Mouse (Mus musculus): ENCODE results near the gene Polr3e. TPM values are rescaled to one million over a fixed set of nuclear protein-coding genes. Genes with fewer than 3 reads are reported as not detected.
A peak's percentile ranks its signal among the peaks of the same experiment; 100 is the strongest.

The Polr3e gene
- total RNA-seq (2021), result 10 to 100 TPM; 27.0 to 27.4 TPM
- long read RNA-seq, experiment 1, full-length matches to known transcripts, result 8 of 32 reads
- long read RNA-seq, experiment 1, partial matches to known transcripts, result 11 of 32 reads
- long read RNA-seq, experiment 1, other reads (novel, unspliced or antisense), result 13 of 32 reads
- long read RNA-seq, experiment 2, full-length matches to known transcripts, result 7 of 12 reads
- long read RNA-seq, experiment 2, partial matches to known transcripts, result 2 of 12 reads
- long read RNA-seq, experiment 2, other reads (novel, unspliced or antisense), result 3 of 12 reads

DNA sequence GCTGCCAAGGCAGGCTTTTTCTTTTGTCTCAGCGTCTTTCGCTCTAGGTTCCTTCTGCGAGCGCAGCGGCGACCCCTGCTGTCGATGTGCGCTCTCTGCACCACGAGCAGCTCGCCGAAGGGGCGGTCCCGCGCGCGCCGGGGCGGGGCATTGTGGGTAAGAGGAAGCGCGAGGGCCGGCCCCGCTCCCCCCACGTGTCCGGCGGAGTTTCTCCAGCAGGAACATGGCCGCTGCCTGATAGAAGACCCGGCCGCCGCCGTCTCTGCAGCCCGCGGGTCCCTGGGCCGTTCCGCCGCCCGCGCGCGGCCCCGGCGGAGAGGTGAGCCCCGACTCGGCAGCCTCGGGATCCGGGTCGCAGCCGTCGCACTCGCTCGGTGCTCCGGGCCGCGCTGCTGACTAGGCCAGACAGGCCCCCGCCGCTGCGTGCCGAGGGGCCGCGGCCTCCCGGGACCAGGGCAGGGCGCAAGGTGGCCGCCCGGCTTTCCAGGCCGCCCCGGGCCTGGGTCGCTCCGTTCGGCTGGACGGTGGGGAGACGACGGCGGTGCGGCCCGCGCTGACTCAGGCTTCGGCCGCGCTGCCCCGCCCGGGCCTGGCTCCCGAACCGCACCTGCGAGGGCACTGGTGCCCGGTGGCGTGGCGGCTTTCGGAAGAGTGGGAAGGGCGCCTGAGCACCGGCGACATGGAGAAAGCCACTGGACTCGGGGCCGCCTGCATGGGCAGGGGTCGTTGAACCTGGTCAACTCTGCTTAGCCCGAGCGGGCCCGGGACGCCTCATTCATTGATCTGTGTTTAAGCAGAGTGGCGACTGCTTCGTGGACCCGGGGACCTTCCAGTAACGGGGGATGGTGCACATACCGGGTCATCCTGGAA, at the start of gene Polr3e:
TSS of gene Polr3e (plus strand) at position 153 of the 870 bp plus-strand sequence.
- DNase-seq (ENCODE audit: low spot score in 2 of 2), result peak; percentile 99 to 100

DNA sequence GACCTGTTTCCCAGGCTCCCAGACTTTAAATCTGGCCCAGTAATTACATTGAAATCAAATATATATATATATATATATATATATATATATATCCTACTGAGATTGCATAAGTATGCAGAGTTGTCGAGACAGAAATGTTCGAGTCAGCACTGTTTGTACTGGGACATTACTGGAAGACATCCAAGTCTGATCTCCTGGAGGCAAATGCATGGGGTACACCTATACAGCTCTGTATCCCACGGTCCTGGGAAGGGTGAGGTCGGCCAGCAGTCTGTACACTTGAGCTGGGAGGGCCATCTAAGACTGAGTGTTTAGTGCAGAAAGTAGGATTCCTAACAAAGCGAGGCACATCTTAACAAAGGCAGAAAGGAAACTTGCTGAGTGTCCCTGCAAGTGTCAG, 47.7 kb upstream of the Polr3e start:
- peak; percentile 33 to 36 for DNase-seq (ENCODE audit: low spot score in 2 of 2)

DNA sequence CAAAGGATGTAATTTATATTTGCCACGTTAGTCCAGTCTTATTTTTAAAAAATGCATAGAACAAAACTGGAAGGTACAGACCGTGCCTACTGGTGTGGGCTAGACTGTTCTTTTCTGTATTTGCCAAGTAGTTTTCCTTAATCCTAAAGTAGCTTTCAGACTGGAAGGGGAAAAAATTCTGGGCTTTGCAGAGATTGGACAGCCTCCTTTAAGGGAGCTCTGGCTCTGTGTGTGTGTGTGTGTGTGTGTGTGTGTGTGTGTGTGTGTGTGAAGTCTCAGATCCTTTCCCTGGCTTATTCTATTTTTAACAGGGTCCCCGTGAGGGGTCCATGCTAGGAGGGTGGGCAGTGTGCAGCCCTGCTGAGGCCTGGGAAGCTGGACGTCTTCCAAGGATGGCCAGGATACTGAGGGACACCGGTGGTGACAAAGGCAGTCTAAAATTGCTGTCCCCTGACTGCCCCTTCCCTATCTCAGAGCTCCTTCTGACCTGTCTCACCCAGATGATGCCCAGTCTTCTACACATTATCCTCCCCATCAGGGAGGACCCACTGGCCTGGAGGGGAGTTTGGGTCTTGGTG, 47.0 kb upstream of the Polr3e start:
- no peak for DNase-seq (ENCODE audit: low spot score in 2 of 2)

DNA sequence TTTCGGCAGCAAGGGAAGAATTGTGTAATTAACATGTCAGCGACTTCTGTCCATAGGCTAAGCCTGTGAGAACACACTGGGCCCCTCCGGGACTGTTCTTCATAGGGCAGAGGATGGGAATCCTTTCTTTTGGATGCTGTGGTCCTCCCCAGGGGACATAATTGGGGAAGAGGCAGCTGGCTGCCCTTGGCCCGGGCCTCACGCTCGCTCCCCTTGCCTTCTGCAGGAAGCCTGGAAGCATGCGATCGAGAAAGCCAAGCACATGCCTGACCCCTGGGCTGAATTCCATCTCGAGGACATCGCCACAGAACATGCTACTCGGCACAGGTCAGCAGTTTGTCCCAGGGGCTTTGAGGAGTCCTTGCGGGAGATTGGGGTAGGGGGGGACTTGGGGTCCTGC, 44.5 kb upstream of the Polr3e start:
- no peak for DNase-seq (ENCODE audit: low spot score in 2 of 2)

DNA sequence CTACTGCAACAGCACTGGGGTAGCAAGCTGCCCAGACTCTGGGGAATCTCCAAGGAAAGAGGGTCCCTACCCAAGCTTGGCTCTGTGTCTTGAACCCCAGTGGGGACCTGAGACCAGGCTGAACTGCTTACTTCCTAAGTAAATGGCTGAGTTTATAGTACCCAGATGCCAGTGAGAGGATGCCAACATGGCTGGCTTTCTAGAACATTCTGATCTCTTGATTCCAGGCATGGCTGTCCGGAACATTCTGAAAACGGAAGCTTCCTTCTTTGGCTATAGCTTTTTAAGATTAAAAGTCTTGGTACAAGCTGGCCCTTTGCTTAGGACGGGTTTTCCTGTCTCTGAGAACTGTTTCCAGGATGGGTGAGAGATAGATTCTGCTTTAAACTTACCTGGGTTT, 43.5 kb upstream of the Polr3e start:
- DNase-seq (ENCODE audit: low spot score in 2 of 2), result no peak

DNA sequence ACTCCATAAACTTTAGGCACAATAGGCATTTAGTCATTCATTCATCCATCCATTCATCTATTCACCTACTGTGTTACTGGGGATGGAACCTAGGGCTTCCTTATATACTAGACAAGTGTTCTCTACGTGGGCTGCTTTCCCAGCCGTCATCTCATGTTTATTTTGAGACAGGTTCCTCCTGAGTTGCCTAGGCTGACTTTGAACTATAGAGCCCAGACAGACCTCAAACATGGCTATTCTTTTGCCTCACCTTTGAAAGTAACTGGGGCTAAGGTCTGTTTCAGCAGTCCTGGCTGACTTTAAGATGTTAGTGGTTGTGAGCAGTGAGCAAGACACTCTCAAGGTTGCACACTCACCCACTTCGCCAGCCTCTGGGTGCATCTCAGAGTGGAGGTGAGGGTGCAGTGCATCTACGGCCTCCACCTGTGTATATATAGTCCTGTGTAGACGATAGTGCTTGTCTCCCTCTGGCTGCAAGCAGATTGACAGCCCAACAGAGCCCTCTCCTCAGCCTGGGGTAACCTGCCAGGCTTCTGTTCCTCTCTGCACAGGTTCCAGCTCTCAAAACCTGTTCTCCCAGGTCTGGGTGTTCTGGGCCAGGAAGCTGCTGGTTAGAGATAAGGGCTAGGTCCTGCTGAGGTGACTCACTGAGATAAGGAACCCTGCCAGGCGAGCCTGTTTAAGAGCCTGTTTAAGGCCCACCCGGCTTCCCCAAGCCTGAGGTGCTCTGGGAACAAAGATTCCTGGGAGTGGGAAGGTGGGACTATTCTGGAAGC, 42.6 kb upstream of the Polr3e start:
- no peak for DNase-seq (ENCODE audit: low spot score in 2 of 2)

DNA sequence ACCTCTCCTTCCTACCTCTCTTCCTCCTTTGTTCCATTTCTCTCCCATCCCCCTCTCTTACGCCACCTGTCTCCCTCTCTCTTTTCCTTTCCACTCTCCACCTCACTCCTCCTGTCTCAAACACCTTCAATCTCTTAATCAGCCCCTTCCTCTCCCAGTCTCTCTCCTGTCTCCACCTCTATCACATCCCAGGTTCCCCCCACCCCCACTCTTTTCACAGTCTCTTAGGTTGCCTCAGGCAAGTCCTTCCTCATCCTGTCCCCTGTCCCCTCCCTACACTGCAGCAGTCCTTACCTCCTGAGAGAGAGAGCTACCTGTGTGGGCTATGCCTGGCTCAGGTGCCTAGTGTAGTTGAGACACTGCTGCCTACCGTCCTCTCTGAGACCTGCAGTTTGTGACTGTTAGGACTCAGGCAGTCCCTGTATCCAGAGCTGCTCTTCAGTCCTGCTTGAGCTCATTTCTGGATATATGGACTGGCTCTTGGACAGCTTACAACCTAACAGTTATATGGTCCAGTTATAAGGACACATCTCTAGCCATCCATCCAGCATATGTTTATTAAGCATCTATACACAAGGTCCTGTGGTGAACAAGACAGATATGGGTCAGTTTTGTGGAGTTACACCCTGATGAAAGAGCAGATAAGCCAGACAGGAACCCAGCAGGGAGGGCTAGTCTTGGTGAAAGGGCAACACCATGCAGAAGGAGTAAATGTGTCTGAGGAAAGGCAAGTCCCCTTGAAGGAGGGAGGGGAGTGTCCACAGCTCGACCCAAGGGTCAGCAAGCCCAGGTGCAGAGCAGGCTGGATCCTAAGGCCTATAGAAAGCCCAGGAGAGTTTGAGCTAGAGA, 41.8 kb upstream of the Polr3e start:
- DNase-seq (ENCODE audit: low spot score in 2 of 2), result no peak

DNA sequence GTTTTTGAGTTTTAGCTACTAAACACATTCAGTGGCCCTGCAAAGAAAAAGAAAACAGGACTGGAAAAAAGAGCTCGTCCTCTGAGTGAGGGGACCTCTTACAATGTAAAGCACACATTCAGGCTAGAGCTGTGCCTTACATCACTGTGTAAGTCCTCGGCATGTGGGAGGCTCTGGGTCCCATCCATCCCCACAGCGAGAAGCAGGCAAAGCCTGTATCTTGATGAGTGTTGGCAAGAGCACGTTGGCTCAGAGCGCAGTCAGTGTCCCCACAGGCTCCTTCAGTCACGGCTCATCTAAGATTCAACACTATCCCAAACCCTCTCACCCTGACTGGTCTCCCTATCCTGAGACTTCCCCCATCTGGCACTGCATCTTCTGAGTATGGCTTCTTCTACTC, 39.3 kb upstream of the Polr3e start:
- peak; percentile 36 to 42 for DNase-seq (ENCODE audit: low spot score in 2 of 2)

DNA sequence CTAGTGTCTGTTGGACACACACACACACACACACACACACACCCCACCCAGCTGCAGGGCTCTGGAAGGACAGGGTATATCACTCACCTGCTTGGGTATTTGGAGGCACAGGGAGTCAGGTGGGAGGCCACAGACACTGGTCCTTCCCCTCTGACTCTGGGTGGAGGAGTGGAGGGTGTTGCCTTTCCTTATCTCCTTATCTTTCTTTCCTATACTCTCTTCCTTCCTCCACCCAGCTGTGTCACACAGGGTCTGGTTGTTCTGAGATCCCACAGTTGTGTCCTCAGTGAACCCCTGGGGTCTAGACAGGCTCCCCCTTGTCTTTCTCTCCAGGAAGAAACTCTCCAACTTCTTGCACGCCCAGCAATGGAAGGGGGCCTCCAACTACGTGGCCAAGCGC, 37.6 kb upstream of the Polr3e start:
- no peak for DNase-seq (ENCODE audit: low spot score in 2 of 2)

DNA sequence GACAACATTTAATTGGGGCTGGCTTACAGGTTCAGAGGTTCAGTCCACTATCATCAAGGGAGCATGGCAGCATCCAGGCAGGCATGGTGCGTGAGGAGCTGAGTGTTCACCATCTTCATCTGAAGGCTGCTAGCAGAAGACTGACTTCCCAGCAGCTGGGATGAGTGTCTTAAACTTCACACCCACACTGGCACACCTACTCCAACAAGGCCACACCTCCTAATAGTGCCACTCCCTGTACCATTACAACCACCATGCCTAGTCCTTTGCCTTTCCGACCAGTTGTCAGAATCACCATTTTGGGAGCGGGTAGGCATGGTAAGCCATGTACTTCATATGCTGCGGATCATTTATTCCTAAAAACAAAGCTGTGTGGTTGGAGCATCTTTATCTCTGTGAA, 36.8 kb upstream of the Polr3e start:
- DNase-seq (ENCODE audit: low spot score in 2 of 2), result no peak

DNA sequence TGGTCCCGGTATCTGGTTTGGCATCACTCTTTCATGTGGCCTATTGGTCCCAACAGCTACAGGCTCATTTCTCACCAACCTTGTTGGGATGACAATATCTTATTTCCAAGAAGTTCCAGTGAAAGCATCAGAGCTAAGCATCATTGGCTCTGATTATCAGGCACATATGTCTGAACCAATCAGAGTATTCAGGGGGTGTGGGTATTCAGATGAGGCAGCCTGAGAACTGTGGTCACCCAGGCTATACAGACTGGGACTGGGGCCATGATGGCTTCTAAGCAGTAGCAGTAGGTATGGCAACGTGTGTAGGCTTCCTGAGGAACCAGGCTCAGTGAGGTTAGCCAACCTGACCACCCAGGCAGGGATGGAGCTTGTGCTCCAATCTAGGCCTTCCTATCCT, 36.1 kb upstream of the Polr3e start:
- no peak for DNase-seq (ENCODE audit: low spot score in 2 of 2)

DNA sequence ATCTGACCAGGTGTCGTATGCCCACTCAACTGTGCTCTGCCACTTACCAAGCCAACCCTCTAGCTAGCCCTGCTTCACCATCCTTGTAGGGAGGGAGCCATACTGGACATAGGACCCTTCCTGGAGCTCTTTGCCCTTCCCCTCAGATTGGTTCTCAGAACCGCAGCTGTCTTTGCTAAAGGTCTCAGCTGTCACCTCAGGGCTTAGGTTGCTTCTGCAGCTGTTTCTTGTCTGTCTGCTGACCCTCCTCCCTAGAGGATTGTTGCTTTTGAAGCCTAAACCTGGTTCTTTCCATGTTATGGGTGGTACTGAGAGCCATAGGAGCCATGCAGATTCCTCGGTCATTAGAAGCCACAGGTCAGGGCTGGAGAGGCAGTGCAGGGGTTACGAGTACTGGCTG, 34.9 kb upstream of the Polr3e start:
- DNase-seq (ENCODE audit: low spot score in 2 of 2), result no peak

DNA sequence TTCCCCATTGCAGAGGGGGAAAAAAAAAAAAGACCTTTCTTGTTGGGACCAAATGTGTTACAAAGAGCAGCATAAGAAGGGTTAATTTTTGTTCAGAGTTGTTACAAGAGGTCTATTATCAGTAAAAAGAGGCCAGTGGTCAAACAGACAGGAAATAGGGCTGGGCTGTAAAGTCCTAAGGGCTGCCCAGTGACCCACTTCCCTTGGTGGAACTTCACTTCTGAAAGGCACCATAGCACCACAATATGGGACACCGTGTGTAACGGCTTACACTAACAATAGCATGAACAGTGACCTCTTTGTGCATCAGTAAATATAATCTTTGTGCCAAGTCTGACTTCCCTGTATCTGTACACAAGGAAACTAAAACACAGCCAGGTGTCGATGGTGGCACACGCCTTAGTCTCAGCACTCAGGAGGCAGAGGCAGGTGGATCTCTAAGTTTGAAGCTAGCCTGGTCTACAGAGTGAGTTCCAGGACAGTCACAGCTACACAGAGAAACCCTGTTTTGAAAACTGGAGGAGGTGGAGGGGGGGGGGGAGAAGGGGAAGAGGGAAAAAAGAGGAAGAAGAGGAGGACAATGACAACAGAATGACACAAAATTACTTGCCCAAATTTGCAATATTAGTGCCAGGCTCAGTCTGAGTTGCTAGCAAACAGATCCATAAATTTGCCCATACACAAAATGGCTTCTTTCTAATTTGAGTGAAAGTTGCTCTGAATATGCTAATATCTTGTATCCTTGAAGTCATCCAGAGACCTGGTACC, 33.8 kb upstream of the Polr3e start:
- DNase-seq (ENCODE audit: low spot score in 2 of 2), result no peak

DNA sequence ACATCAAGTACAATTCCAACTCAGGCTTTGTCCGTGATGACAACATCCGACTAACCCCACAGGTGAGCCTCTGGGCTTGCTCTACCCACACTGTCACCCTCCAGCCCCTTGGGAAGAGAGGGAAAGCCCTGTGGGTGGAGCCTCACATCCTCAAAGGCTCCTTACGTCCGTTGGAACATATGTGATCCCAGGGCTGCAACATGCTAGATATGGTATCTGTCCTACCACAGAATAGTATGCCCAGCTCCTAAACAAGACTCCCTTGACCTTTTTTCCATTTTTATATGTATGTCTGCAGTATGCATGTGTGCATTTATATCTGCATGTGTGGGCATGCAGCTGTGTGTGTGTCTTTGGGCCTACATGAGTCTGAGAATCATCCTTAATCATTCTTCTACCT, 32.8 kb upstream of the Polr3e start:
- no peak for DNase-seq (ENCODE audit: low spot score in 2 of 2)

DNA sequence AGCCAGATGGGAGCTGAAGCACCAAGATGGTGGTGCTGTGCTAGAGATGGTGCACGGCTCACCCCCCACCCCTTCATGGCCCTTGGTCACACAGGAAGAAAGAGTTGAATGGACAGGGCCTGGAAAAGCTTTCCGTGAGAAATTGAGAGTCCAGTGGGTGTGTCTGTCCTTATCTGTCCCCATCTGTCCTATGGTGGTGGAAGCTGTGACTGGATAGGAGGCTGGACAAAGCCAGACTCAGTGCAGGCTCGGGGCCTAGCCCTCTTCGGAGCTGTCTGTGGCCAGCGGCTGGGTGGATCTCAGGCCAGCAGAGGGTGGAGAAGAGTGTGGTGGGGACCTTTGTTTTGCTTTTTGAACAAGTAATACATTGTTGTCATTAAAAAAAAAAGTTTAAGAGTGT, 24.4 kb upstream of the Polr3e start:
- DNase-seq (ENCODE audit: low spot score in 2 of 2), result no peak

DNA sequence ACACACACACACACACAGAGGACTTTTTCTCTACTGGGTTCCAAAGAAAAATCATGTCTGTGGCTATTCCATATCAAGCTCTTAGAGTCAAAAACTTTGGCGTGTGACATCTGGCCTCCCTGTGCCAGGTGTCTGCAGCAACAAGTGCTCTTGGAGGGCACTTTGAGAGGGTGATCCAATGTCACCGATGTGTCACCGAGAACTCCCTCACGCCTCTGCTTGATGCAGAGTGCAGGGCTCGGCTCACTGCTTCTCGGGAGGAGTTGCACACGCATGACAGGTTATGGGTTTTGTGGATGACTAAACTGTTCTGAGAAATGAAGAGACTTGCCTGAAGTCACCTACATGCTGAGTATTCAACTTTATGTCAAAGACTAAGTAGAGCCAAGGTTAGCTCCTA, 20.5 kb upstream of the Polr3e start:
- no peak for DNase-seq (ENCODE audit: low spot score in 2 of 2)

DNA sequence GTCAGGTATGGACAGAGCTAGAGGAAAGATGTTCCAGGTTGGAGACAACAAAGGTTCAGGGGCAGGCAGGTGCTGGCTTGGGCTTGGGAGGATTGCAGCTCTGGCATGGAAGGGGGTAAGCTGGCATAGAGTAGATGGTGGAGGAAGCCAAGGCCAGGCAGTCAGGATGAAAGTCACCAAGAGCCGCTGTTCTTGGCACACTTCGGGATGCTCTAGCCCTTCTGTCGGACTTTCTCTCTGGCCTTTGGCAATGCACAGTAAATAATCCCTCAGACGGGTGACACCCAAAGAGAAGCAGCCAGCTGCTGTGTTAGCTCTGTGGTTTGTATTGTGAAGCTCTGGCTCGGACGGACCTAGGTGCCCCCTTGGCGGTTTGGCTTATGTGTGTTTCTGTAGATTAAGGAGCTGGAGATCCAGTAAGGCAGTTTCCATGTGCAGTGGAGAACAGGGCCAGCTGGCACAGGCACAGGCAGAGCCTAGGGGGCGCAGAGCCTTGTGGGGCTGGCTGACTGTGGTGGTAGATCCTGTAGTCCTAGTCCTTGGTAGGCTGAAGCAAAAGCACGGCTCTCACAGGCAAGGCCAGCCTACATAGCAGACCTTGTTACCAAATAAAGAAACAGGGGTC, 19.7 kb upstream of the Polr3e start:
- DNase-seq (ENCODE audit: low spot score in 2 of 2), result no peak

DNA sequence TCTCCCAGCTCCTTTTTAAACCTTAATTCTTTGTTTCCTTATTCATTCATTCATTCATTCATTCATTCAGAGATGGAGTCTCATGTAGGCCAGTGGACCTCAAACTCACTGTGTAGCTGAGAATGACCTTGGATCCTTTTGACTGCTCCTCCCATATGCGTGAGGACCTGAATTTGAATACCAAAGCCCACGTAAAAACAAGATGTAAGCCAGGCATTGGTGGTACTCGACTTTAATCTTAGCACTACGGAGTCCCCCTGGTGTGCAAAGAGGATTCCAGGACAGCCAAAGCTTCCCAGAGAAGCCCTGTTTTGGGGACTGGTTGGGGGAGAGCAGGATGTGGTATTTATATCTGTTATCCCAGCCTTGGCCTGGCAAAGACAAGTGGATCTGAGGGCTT, 17.4 kb upstream of the Polr3e start:
- DNase-seq (ENCODE audit: low spot score in 2 of 2), result no peak

DNA sequence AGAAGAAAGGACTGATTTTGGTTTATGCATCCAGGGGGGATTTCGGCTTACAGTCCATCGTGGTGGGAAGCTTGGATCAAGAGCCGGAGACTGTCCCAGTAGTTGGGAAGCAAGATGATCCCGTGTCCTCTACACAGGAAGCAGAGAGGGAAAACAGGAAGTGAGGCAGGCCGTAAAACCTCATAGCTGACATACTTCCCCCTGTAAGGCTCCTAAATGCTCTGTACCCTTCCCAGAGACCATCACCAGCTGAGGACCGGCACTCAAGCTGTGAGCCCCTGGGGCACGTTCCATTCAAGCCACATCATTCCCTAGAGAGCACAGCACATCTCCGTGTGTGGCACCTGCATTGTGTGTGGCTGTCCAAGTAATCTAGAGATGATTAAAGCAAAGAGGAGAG, 15.8 kb upstream of the Polr3e start:
- no peak for DNase-seq (ENCODE audit: low spot score in 2 of 2)
